Mouse (Mus musculus) CH12.LX (cell line): ENCODE measurements around the gene Plcd1. TPM values are rescaled to one million over a fixed set of nuclear protein-coding genes. Genes with fewer than 3 reads are reported as not detected.

Source experiments
- DNase-seq: peaks from one replicate; pipeline ENCODE4 v3.0.0-alpha.2; 2013; ENCODE audit errors: extremely low read depth
- H3K27ac ChIP-seq: 2 replicates; pipeline ENCODE4 v1.5.1; 2012; ENCODE audit warnings: low read depth, mild to moderate bottlenecking, control low read depth, moderate library complexity; ENCODE audit not compliant: insufficient read depth
- H3K27me3 ChIP-seq: replicated peaks from 2 replicates; pipeline ENCODE3; 2012; ENCODE audit warnings: inconsistent platforms
- H3K36me3 ChIP-seq, 2 experiments: replicated peaks in 1 of 2; 2 replicates each; pipeline versions ENCODE3 to v1.6.1; 2012; ENCODE audit warnings: inconsistent platforms in 1 of 2, low read length in 1 of 2, mild to moderate bottlenecking in 1 of 2, mixed read lengths in 1 of 2, moderate library complexity in 1 of 2; ENCODE audit not compliant: control insufficient read depth in 1 of 2, insufficient read depth in 1 of 2
- H3K4me1 ChIP-seq, 2 experiments: 2 replicates each; pipeline ENCODE4 v1.6.1; 2012; ENCODE audit warnings: inconsistent platforms in 1 of 2, moderate library complexity in 1 of 2; ENCODE audit not compliant: insufficient read depth in 2 of 2, control insufficient read depth in 1 of 2
- H3K4me2 ChIP-seq: 2 replicates; pipeline ENCODE4 v1.6.1; 2012; ENCODE audit warnings: low read depth, mild to moderate bottlenecking, control low read depth; ENCODE audit not compliant: poor library complexity, insufficient read depth, severe bottlenecking
- H3K4me3 ChIP-seq, 3 experiments: fragments of 150-350 bp in 1 of 3; sonication (generic) in 1 of 3; replicated peaks in 1 of 3; 2 replicates each; pipeline versions ENCODE3 to v1.5.1; 2011 to 2012; ENCODE audit warnings: low read depth in 2 of 3, low read length in 2 of 3, mild to moderate bottlenecking in 2 of 3, moderate library complexity in 2 of 3, control low read depth in 1 of 3, improper control_type of control experiment in 1 of 3, inconsistent platforms in 1 of 3, mixed read lengths in 1 of 3; ENCODE audit not compliant: poor library complexity in 1 of 3
- H3K79me2 ChIP-seq: replicated peaks from 2 replicates; pipeline ENCODE4 v1.6.1; 2012; ENCODE audit warnings: mild to moderate bottlenecking, moderate library complexity; ENCODE audit not compliant: control insufficient read depth, poor library complexity, insufficient read depth, severe bottlenecking; ENCODE audit errors: extremely low read depth
- H3K9ac ChIP-seq: 2 replicates; pipeline ENCODE4 v1.6.1; 2012; ENCODE audit warnings: low read depth, mild to moderate bottlenecking, control low read depth, moderate library complexity; ENCODE audit not compliant: insufficient read depth
- H3K9me3 ChIP-seq: replicated peaks from 2 replicates; pipeline ENCODE3; 2012; ENCODE audit warnings: low read length, inconsistent platforms, mixed read lengths
- BHLHE40 ChIP-seq: IDR thresholded peaks from 2 replicates; pipeline ENCODE4 v1.6.1; 2011; ENCODE audit warnings: mild to moderate bottlenecking, low read depth, low read length, improper control_type of control experiment
- CHD2 ChIP-seq: IDR thresholded peaks from 2 replicates; pipeline ENCODE4 v1.6.1; 2011; ENCODE audit warnings: low read length, improper control_type of control experiment
- E2F4 ChIP-seq: IDR thresholded peaks from 2 replicates; pipeline ENCODE4 v1.6.1; 2011; ENCODE audit warnings: low read depth, low read length, improper control_type of control experiment; ENCODE audit not compliant: insufficient replicate concordance
- ETS1 ChIP-seq: conservative IDR thresholded peaks from 2 replicates; pipeline ENCODE4 v1.6.1; 2012; ENCODE audit warnings: low read depth, mild to moderate bottlenecking, inconsistent platforms, low read length, improper control_type of control experiment, moderate library complexity
- GABPA ChIP-seq: IDR thresholded peaks from 2 replicates; pipeline ENCODE4 v1.6.1; 2012; ENCODE audit warnings: low read depth, low read length, improper control_type of control experiment, inconsistent platforms; ENCODE audit not compliant: insufficient replicate concordance
- HCFC1 ChIP-seq: IDR thresholded peaks from 2 replicates; pipeline ENCODE4 v1.6.1; 2012; ENCODE audit warnings: low read depth, mild to moderate bottlenecking, inconsistent platforms, low read length, improper control_type of control experiment
- JUN ChIP-seq: IDR thresholded peaks from 2 replicates; pipeline ENCODE4 v1.6.1; 2011; ENCODE audit warnings: low read depth, mild to moderate bottlenecking, low read length, improper control_type of control experiment, moderate library complexity; ENCODE audit not compliant: insufficient read depth
- MAFK ChIP-seq: IDR thresholded peaks from 2 replicates; pipeline ENCODE4 v1.6.1; 2011; ENCODE audit warnings: low read length, improper control_type of control experiment; ENCODE audit not compliant: insufficient replicate concordance
- MXI1 ChIP-seq: IDR thresholded peaks from 2 replicates; pipeline ENCODE4 v1.6.1; 2011; ENCODE audit warnings: mild to moderate bottlenecking, low read depth, low read length, improper control_type of control experiment
- MYC ChIP-seq: IDR thresholded peaks from 2 replicates; pipeline ENCODE4 v1.6.1; 2011; ENCODE audit warnings: low read depth, mild to moderate bottlenecking, improper control_type of control experiment, low read length
- NELFE ChIP-seq: IDR thresholded peaks from 2 replicates; pipeline ENCODE4 v1.6.1; 2011; ENCODE audit warnings: low read depth, low read length, improper control_type of control experiment
- NRF1 ChIP-seq: IDR thresholded peaks from 2 replicates; pipeline ENCODE4 v1.6.1; 2014; ENCODE audit warnings: low read depth, mild to moderate bottlenecking, inconsistent platforms, low read length, improper control_type of control experiment, moderate library complexity
- PAX5 ChIP-seq: IDR thresholded peaks from 2 replicates; pipeline ENCODE4 v1.6.1; 2012; ENCODE audit warnings: low read length, inconsistent platforms, mixed read lengths
- POLR2A ChIP-seq: IDR thresholded peaks from 2 replicates; pipeline ENCODE4 v1.6.1; 2011; ENCODE audit warnings: low read depth, mild to moderate bottlenecking, improper control_type of control experiment, low read length
- RCOR1 ChIP-seq: conservative IDR thresholded peaks from 2 replicates; pipeline ENCODE4 v1.6.1; 2012; ENCODE audit warnings: low read depth, mild to moderate bottlenecking, inconsistent platforms, low read length, improper control_type of control experiment
- SMC3 ChIP-seq: IDR thresholded peaks from 2 replicates; pipeline ENCODE4 v1.6.1; 2011; ENCODE audit warnings: low read depth, low read length, improper control_type of control experiment
- TBP ChIP-seq: conservative IDR thresholded peaks from 2 replicates; pipeline ENCODE4 v1.6.1; 2011; ENCODE audit warnings: low read depth, low read length, improper control_type of control experiment
- UBTF ChIP-seq: IDR thresholded peaks from 2 replicates; pipeline ENCODE4 v1.6.1; 2012; ENCODE audit warnings: low read depth, mild to moderate bottlenecking, inconsistent platforms, low read length, improper control_type of control experiment, moderate library complexity
- ZC3H11A ChIP-seq: IDR thresholded peaks from 2 replicates; pipeline ENCODE4 v1.6.1; 2012; ENCODE audit warnings: low read depth, mild to moderate bottlenecking, inconsistent platforms, low read length, improper control_type of control experiment
- ZKSCAN1 ChIP-seq: IDR thresholded peaks from 2 replicates; pipeline ENCODE4 v1.6.1; 2012; ENCODE audit warnings: low read depth, inconsistent platforms, low read length, improper control_type of control experiment, borderline replicate concordance
- dilution Hi-C: fragments of 300-500 bp; cut with MboI; formaldehyde crosslinking; loops from 2 replicates; pipeline ENCODE4 v1.14.3; 2020; ENCODE audit warnings: low sequenced_read_pairs; ENCODE audit not compliant: extremely low pct_unique_long_range_greater_than_20kb, extremely low pct_ligation_motif_present
- in situ Hi-C: fragments of 300-500 bp; cut with MboI; formaldehyde crosslinking; loops from 3 replicates; pipeline ENCODE4 v1.14.3; 2019; ENCODE audit warnings: low sequenced_read_pairs, low pct_ligation_motif_present, low pct_unique_long_range_greater_than_20kb, mixed read lengths
- polyA plus RNA-seq: library from polyadenylated mRNA; unstranded; fragments of >175 nt; gene quantifications from 2 replicates; pipeline ENCODE4 v1.2.1, GENCODE M21; 2012; ENCODE audit warnings: low read depth; ENCODE audit not compliant: insufficient read length
- total RNA-seq, 2 experiments: library from RNA; depleted of rRNA; stranded (reverse); fragments of 300-350 nt in 1 of 2; fragments of >200 nt in 1 of 2; gene quantifications; 2 replicates each; pipeline ENCODE4 v1.2.3; 2012 to 2014

The Plcd1 gene
- total and polyA plus RNA-seq, 3 experiments = 0.38 to 0.43 TPM; not detected in 1

DNA sequence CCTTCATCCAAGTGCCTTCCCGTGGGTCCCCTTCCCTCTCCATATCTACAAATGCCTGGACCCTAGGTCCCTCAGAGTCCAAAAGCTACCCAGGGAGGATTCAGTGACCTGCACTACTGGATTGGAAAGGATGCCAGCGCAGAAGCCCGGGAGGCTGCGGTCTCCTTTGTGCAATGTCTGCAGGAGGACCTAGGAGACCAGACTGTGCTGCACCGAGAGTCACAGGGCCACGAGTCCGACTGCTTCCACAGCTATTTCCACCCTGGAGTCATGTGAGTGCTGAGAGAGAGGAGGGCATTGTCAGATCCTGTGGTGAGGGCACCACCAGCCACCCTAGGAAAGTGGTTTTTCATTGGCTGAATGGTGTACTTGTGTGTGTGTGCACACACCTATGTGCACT, 35.1 kb downstream of the Plcd1 start:
- TF ChIP-seq ETS1 (no peak), JUN (no peak), POLR2A (no peak), RCOR1 (no peak), E2F4 (no peak), UBTF (no peak), NRF1 (no peak), CHD2 (no peak), BHLHE40 (no peak)
- dilution Hi-C loops (no loop called here), in situ Hi-C loops (loop anchor here (25.0 kb wide), 1 partner anchor 471 kb away; no protein-coding TSS in a partner anchor)
- Histone ChIP-seq H3K4me1 (peaks cover 4 to 6% of the 10 kb centered on the region in 2 experiments; a peak in 2 of 4 replicates), H3K27me3 (peaks cover 81% of the 10 kb centered on the region), H3K9ac (no peak overlapping the region), H3K4me2 (no peak overlapping the region), H3K4me3 (no peak overlapping the region), H3K36me3 (no peaks in the 10 kb centered on the region), H3K79me2 (no peaks in the 10 kb centered on the region), H3K27ac (no peak overlapping the region), H3K9me3 (no peaks in the 10 kb centered on the region)
- DNase-seq = no peak

DNA sequence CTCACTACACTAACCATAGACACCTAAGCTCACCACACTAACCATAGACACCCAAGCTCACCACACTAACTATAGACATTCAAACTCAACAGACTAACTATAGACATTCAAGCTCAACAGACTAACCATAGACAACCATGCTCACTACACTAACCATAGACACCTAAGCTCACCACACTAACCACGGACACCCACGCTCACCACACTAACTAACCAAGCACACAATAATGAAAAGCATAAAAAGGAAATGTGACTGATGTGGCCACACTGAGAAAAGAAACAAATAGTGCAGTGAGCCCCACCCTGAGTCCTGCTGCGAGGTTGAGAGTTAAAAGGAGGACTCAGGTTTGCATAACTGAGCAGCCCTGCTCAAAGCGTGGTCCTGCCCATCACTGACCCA, 38.0 kb downstream of the Plcd1 start:
- H3K36me3 ChIP-seq = no peaks in the 10 kb centered on the region
- TF ChIP-seq HCFC1 (no peak), MYC (no peak), MXI1 (no peak), GABPA (no peak), JUN (no peak), ZKSCAN1 (no peak), TBP (no peak), SMC3 (no peak), NRF1 (no peak), ZC3H11A (no peak), UBTF (no peak), PAX5 (no peak), NELFE (no peak), MAFK (no peak)
- no peak overlapping the region for H3K27ac ChIP-seq
- H3K9me3 ChIP-seq = no peaks in the 10 kb centered on the region
- peaks cover 84% of the 10 kb centered on the region for H3K27me3 ChIP-seq
- no peak overlapping the region for H3K9ac ChIP-seq
- no peak for DNase-seq
- H3K4me2 ChIP-seq = no peak overlapping the region
- H3K4me1 ChIP-seq = 0 out of 4 replicates have a peak, but pooled peaks cover 0 to 2% of the 10 kb centered on the region in 2 experiments
- no peak overlapping the region for H3K4me3 ChIP-seq
- in situ Hi-C loops (loop anchor here (25.0 kb wide), 1 partner anchor 468 kb away; no protein-coding TSS in a partner anchor), dilution Hi-C loops (no loop called here)
- H3K79me2 ChIP-seq = no peaks in the 10 kb centered on the region
